Mouse (Mus musculus): Measurements from ENCODE around the gene Gm37419. TPM values are rescaled to one million over a fixed set of nuclear protein-coding genes. Genes with fewer than 3 reads are reported as not detected.

Gene Gm37419
- total and polyA plus RNA-seq, 3 experiments: not detected

- TF ChIP-seq TBP (IDR thresholded peaks at IDR 0.05; ENCODE audit: low read depth, low read length): no peak
- TF ChIP-seq TAL1 (IDR thresholded peaks at IDR 0.05; ENCODE audit: low read length): no peak
- TF ChIP-seq MAX (IDR thresholded peaks at IDR 0.05; ENCODE audit: low read length): no peak
- no peak for TF ChIP-seq POLR2AphosphoS2 (IDR thresholded peaks at IDR 0.05; ENCODE audit: low read length)
- no peak for TF ChIP-seq RAD21 (IDR thresholded peaks at IDR 0.05; ENCODE audit: low read depth, low read length)
- TF ChIP-seq CHD1 (IDR thresholded peaks at IDR 0.05; ENCODE audit: low read depth, low read length): no peak
- TF ChIP-seq ZMIZ1 (IDR thresholded peaks at IDR 0.05; ENCODE audit: low read depth, low read length): no peak
- Histone ChIP-seq H3K9me3 (replicated peaks; ENCODE audit: insufficient read depth, low read length) (no peaks in the 10 kb centered on the region), H3K79me2 (ENCODE audit: control insufficient read depth, insufficient read depth, low read length, poor library complexity) (no peaks in the 10 kb centered on the region), H3K27me3 (ENCODE audit: control insufficient read depth in 1 of 2, insufficient read depth in 2 of 2, low read length in 2 of 2) (no peaks in the 10 kb centered on the region), H3K4me1 (ENCODE audit: control insufficient read depth in 1 of 2, insufficient read depth in 2 of 2, low read length in 2 of 2) (no peaks in the 10 kb centered on the region), H3K27ac (ENCODE audit: control insufficient read depth, low read depth, low read length) (no peak overlapping the region), H3K36me3 (ENCODE audit: control insufficient read depth in 1 of 2, insufficient read depth in 2 of 2, low read length in 2 of 2) (no peaks in the 10 kb centered on the region), H3K4me3 (ENCODE audit: control insufficient read depth in 1 of 2, insufficient read depth in 1 of 2, low read depth in 2 of 2, low read length in 2 of 2) (no peak overlapping the region), H3K9ac (ENCODE audit: control insufficient read depth, low read depth, low read length, poor library complexity, severe bottlenecking) (no peak overlapping the region)
- DNase-seq (ENCODE audit: low read depth, low spot score): no peak
Measured at GRCm38 (mm10) chr16:23980201-23980870, 7.9 kb upstream of the Gm37419 start.

DNA sequence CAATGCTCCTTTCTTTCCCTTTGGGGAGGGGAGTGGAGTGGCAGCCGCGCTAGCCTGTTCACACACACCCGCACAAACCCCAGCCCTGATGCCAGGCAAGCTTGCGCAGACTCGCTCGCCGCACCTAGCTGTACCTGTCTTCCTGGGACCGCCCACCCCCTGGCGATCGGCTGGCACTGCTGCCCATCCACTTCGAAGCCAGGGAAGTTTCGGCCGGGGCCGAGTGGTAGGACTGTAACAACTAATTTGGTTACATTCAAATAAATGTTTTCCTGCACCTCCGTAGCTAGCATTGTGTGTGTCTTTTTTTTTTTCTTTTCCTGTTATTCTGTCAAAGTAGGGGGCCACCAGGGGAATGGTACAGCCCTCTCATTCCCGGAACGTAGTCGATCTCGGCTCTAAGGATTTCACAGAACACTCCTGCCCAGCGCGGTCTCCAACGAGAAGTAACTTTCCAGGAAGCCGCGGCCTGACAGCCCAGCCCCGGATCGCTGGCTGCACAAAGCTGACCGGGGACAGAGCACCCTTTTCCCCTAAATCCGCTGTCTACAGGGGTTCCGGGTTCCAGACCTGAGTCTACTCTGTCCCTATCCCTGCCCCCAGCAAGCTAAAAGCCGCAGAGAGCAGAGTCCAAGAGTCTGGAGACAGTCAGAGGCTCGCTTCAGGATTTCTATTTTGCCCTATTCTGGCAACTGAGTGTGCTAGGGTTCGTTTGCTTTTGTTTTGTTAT is 7.1 kb upstream of the Gm37419 start:
- TF ChIP-seq CTCF (IDR thresholded peaks at IDR 0.05 in 2 of 3, conservative IDR thresholded peaks at IDR 0.05 in 1 of 3; ENCODE audit: control insufficient read depth in 1 of 3, insufficient read depth in 1 of 3, low read depth in 2 of 3, low read length in 3 of 3, poor library complexity in 1 of 3, severe bottlenecking in 1 of 3) (no peak), TAL1 (IDR thresholded peaks at IDR 0.05; ENCODE audit: low read length) (no peak), MAX (IDR thresholded peaks at IDR 0.05; ENCODE audit: low read length) (no peak), GATA1 (IDR thresholded peaks at IDR 0.05; ENCODE audit: low read depth, low read length) (no peak), ELF1 (IDR thresholded peaks at IDR 0.05; ENCODE audit: low read depth, low read length) (no peak), POLR2AphosphoS2 (IDR thresholded peaks at IDR 0.05; ENCODE audit: low read length) (no peak), NELFE (IDR thresholded peaks at IDR 0.05; ENCODE audit: low read depth, low read length) (no peak), KAT2A (conservative IDR thresholded peaks at IDR 0.05; ENCODE audit: low read depth, low read length) (no peak), ZC3H11A (IDR thresholded peaks at IDR 0.05; ENCODE audit: low read depth, low read length) (no peak), USF1 (IDR thresholded peaks at IDR 0.05; ENCODE audit: low read depth, low read length) (no peak), USF2 (IDR thresholded peaks at IDR 0.05; ENCODE audit: borderline replicate concordance in 1 of 2, insufficient read depth in 1 of 2, low read depth in 1 of 2, low read length in 2 of 2) (no peak), RCOR1 (IDR thresholded peaks at IDR 0.05; ENCODE audit: low read depth, low read length) (no peak)
- H3K9me3 ChIP-seq (replicated peaks; ENCODE audit: insufficient read depth, low read length): no peaks in the 10 kb centered on the region
- H3K36me3 ChIP-seq (ENCODE audit: control insufficient read depth in 1 of 2, insufficient read depth in 2 of 2, low read length in 2 of 2): no peaks in the 10 kb centered on the region
- no peak for DNase-seq (ENCODE audit: low read depth, low spot score)
- no peak overlapping the region for H3K27ac ChIP-seq (ENCODE audit: control insufficient read depth, low read depth, low read length)
- no peak overlapping the region for H3K4me3 ChIP-seq (ENCODE audit: control insufficient read depth in 1 of 2, insufficient read depth in 1 of 2, low read depth in 2 of 2, low read length in 2 of 2)
- no peaks in the 10 kb centered on the region for H3K27me3 ChIP-seq (ENCODE audit: control insufficient read depth in 1 of 2, insufficient read depth in 2 of 2, low read length in 2 of 2)
- no peaks in the 10 kb centered on the region for H3K79me2 ChIP-seq (ENCODE audit: control insufficient read depth, insufficient read depth, low read length, poor library complexity)
- no peak overlapping the region for H3K9ac ChIP-seq (ENCODE audit: control insufficient read depth, low read depth, low read length, poor library complexity, severe bottlenecking)
- H3K4me1 ChIP-seq (ENCODE audit: control insufficient read depth in 1 of 2, insufficient read depth in 2 of 2, low read length in 2 of 2): no peaks in the 10 kb centered on the region

All from MEL (cell line).